Mouse (Mus musculus) sigmoid colon, adult 10 weeks (tissue): Measurements from ENCODE around the gene Icos. TPM values are rescaled to one million over a fixed set of nuclear protein-coding genes. Genes with fewer than 3 reads are reported as not detected.

Experiments used
- polyA plus RNA-seq: library from polyadenylated mRNA; stranded (reverse); fragments of 350-450 nt; fragmentation: Illumina TruSeq; extraction: RNeasy Lipid Tissue Mini Kit (QIAGEN cat#74804); gene quantifications from one replicate; pipeline ENCODE4 v1.2.3, GENCODE M21; 2014; ENCODE audit warnings: low read depth, low replicate concordance

The Icos gene
- polyA plus RNA-seq, result 1.6 TPM

GRCm38 (mm10) chr1:60977641-60978040 lies at the start of gene Icos:
Gene Icos (plus strand): TSS chr1:60977927.

Other genes starting within 250 kb of the Icos start
- gene Ctla4, start 90.9 kb upstream of the Icos start, polyA plus RNA-seq, result 2.5 TPM